Mouse (Mus musculus) layer of hippocampus, adult 8-10 months (tissue): ENCODE results near the gene Car14. TPM values are rescaled to one million over a fixed set of nuclear protein-coding genes. Genes with fewer than 3 reads are reported as not detected.
"Not testable (repeated sequence)": the region's sequence is repeated elsewhere in the genome, so short reads cannot be mapped to it uniquely, and the experiment has no call there.

Source experiments
- DNase-seq, 2 experiments: peaks; one replicate each; pipeline ENCODE4 v3.0.0; 2022; ENCODE audit warnings: low spot score in 2 of 2
- total RNA-seq, 4 experiments: library from RNA; stranded (reverse); gene quantifications; 2 replicates each; pipeline ENCODE4 v1.2.4; 2022

The Car14 gene
- total RNA-seq, result 10 to 100 TPM in 3 of 4 experiments, 1 to 10 TPM in 1; 9.8 to 14.4 (median 11.1) TPM

DNA sequence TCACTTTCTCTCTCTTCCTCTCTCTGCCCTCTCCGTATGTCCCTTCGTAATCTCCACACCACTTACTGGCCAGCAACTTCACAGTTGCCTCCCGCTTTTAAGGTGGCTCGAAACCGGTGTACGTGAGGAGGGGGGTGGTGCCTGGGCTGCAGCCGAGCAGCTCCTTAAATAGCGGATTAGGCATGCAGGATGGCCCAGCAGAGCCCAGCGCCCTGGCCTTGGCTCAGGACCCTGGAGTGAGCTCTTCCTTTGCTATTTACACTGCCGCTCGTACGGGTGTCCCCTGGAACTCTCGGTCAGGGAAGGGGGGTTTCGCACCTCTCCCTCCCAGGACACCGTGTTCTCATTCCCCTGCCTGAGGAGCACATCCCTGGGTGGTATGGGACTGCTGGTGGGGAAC is at the start of gene Car14:
Gene Car14, minus strand, starts transcription at position 124 of the 400 bp plus-strand sequence.
- no peak for DNase-seq

DNA sequence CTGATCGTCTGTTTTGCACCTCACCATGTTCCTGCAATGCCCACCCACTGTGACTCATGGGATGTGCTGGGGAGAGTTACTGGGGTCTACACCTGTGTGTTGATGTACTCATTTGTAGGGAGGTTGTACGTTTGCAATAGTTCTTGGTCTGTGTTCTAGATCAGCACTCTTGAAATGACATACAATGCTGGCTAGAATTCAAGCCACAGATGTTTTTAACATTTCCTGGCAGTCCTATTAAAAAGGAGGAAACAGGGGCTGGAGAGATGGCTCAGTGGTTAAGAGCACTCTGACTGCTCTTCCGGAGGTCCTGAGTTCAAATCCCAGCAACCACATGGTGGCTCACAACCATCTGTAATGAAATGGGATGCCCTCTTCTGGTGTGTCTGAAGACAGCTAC is 49.0 kb upstream of the Car14 start:
- no peak for DNase-seq

DNA sequence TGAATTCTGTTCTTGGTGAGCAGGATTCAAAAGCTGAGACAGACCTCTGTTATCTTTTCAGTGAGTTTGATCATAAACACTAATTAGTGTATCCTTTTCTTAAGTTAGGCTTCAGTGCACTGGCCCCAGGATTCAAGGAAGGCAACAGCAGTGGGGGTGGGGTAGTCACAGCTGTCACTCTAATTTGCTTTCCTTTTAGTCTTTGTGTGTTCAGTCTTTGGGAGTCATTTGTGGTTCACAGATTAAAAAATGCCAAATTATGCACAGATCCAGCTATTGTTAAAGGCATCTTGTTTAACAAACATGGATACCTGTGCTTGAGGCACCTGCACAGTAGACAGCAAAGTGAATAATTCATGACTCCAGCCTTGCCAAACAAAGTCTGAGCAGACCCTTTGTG is 48.5 kb upstream of the Car14 start:
- no peak for DNase-seq

DNA sequence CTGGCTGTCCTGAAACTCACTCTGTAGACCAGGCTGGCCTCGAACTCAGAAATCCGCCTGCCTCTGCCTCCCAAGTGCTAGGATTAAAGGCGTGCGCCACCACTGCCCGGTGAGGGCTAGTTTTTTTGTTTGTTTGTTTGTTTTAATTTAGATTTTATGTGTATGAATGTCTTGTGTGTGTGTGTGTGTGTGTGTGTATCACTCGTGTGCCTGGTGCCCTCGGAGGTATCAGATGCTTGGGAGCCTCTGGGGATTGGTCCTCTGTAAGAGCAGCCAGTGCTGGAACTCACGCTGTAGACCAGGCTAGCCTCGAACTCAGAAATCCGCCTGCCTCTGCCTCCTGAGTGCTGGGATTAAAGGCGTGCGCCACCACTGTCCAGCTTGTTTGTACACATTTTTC is 47.1 kb upstream of the Car14 start:
- not testable (repeated sequence) for DNase-seq

DNA sequence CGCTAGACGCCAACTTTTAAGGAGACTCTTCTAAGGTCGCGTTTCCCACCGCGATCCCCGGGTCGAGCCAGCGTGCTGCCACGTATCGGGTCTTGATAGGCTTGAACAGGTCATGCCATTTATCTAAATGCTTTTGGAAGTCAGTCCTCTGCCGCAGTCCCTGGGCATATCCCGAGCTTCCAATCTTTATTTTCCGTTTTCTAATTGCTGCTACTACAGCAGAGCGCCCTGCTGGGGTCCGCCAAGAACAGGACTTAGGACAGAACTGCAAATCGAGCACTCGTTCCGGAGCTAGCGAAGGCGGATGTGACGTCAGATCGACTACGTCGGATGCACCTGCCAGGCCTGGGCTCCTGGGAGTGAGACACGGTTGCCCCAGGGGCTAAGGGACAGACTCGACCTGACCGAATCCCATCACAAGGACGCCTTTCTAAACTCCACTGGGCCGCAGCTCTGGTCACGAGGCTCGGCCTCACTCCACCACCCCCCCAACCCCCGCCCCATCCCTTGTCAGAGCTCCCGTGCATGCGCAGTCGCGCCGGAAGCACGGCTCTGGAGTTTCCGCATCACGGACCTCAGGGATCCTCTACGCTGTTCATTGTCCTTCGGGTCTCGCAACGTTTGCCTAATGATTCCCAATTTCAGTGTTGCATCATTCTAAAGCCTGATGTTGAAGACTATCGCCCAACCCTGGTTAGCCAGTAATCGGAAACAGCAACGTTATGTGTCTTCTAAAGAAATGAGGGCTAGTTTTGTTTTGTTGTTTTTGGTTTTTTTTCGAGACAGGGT is 46.5 kb upstream of the Car14 start:
- peak; percentile 90 to 93 for DNase-seq

DNA sequence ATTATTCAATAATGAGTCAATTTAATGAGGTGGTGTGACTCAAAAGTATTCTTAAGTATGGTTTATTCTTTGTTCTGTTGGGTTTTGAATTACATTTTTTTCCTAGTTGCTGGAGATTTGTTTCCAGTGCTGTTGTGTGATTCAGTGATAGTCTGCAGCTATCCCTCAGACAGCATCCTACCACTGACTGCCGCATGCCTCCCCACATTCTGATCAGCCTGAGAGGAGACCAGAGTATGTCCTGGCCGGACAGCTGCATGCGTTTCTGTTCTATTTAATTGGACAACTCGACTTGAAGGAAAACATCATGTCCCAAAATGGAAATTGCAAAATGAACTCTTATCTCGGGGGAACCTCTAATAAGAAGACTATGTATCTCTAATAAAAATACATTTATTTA is 43.8 kb upstream of the Car14 start:
- no peak for DNase-seq

DNA sequence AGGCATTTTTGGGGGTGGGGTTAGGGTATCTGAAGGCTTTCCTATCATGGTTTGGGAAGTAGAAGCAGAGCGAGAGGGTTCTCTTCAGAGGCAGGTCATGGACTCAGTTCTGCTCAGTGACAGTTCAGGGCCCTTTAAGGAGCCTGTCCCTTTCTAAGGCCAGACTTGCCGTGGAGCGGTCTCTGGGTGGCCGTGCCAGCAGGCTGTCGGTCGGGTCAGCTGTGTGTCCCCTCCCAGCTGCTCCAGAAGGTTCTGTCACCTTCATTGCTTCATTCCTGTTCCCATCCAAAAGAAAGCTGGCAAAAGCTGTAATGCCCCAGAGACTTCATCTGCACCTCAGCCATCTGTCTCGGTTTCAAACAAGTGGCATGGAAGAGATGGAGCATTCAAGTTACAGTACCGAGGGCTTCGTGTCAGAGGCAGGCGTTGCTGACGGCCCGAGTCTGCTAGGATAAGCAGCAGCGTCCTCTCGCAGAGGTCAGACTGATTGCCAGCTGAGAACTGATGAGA is 41.3 kb upstream of the Car14 start:
- DNase-seq, result no peak

DNA sequence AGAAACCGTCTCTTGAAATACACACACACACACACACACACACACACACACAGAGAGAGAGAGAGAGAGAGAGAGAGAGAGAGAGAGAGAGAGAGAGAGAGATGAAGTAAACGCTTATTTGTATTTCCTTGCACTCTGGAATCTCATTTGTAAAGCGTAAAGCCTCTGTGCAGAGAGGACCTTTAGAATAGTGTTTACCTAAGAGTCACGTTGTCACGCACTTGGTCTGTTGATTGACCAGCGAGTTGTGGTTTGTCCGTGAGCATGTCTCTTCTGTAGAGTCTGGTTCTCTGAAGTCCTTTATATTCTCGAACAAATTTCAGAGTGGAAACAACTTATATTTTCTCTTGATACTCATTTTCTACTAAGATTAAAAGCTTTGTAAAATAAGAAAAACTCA is 40.3 kb upstream of the Car14 start:
- no peak for DNase-seq

DNA sequence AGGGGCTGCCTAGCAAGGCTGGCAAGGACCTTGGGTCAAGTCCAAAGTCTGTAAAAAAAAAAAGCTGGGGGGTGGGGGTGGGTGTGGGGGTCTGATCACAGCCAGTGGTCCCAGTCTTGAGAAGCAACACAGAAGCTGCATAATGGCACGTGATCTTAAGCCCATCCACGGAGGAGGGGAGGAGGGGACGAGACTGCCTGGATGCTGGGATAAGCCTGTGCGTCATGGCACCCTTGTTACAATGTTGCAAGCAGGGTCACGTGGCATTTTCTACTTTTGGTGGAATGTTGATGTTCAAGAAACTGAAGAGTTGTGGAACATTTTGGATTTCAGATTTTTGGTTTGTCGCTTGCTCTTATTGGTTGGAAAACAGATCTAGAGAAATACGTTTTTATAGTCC is 38.7 kb upstream of the Car14 start:
- DNase-seq, result no peak

DNA sequence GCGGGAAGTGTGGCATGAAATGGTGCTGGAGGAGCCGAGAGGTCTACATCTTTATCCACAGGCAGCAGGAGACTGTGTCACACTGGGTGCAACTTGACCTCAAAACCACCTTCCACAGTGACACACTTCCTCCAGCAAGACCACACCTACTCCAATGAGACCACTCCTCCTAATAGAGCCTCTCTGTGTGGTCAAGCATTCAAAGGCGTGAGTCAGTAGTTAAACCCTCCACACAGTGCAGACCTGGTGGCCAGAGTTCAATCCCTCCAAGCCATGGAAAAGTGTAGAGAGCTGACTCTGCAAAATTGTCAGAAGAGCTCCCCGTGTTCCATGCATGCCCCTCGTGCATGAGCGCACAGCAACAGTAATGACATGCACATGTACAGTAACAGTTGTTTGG is 38.3 kb upstream of the Car14 start:
- no peak for DNase-seq

DNA sequence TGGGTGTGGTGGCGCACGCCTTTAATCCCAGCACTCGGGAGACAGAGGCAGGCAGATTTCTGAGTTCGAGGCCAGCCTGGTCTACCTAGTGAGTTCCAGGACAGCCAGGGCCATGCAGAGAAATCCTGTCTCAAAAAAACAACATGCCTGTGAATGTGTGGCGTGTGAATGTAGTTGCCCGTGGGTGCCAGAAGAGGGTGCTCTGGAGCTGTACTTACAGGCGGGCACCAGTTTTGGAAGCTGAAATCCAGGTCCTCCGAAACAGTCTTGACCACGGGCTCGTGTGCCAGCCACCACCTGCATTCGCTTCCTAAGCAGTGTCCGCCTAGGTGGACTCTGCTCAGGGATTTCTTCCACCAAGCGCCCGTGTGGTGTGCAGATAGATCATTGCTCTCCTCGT is 34.3 kb upstream of the Car14 start:
- no peak for DNase-seq

DNA sequence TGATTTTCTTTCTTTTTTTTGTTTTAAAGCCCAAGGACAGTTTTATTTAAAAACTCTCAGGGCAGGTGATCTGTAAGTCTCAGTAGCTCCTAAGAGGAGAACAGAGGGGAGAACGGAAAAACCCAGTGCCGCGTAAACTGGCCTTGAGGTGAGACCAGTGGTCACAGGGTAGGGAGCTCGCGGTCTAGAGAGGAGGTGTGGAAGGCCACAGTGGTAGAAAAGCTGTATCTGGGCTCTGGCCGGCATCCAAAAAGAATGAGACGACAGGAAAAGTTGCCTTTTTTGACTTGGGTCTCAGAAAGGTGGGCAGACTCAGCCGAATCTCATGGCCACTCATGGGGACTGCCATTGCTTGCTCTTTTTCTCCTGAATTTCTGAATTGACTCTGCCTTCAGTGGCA is 33.7 kb upstream of the Car14 start:
- DNase-seq, result no peak

DNA sequence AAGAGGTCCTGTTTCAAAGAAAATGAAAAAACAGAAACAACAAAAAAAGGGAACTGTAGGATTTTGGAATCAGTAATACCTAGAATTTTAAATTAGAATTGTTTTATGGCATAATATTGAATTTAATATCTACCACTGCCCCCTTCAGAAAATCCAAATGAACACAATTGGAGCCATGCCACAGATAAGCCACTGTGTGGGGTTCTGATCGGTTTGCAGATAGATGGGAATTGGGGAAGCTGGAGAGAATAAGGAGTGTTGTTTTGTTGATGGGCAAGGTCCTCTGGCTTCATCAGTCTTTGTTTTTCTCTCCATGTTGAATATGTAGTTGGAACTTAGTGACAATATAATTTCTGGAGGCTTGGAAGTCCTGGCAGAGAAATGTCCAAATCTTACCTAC is 30.0 kb upstream of the Car14 start:
- DNase-seq, result no peak

DNA sequence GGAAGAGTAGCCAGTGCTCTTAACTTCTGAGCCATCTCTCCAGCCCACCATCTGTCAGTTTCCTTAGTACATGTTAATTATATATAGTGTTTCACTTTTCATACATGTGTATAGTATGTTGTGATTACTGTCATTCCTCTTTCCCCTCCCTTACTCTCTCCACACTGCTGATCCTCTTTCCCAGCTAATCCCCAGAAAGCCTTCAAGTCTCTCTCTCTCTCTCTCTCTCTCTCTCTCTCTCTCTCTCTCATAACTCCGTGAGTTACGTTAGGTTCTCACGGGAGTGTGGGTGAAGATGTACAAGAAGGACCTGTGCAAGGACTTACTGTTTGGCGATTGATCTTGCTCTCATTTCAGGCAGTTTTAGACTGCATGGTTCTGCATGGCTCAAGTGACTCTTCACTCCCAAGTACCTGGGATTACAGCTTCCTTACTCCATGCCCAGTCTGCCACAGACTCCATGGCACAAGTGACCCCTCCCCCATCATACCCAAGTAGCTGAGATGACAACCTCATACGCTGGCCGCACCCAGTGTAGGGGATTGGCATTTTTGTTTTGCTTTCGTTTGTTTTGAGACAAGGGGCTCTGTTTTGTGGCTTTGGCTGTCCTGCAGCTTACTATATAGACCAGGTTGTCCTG is 28.7 kb upstream of the Car14 start:
- no peak for DNase-seq

DNA sequence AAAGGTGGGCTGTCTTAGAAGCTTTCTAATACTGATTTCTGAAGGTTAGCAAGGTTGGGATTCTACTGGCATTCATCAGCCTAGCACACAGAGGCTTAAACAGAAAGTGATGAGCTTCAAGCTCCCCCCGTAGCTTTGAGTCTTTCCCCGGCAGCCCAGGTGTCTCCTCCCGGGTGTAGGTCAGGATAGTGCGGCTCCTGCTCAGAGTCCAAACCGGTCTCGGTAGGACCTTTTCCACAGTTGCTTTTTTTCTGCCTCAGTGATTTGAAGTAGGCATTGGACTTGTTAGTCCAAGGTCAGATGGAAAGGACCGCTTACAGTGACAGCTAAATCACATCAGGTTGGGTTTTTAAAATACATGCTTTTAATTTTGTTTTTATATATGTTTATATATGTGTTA is 28.1 kb upstream of the Car14 start:
- no peak for DNase-seq

DNA sequence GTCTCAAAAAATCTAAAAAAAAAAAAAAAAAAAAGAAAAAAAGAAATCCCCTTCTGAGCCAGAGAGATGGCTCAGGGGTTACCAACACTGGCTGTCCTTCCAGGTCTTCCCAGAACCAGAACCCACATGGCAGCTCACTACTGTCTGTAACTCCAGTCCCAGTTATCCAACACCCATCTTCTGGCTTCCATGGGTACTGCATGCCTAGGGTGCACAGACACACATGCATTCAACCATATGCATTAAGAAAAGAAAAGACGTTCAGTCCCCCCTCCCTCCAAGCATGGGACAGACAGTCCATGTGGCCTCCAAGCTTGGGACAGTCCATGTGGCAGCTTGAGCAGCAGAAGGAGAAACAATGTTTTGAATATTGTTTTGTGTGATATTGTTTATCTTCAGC is 27.7 kb upstream of the Car14 start:
- no peak for DNase-seq

DNA sequence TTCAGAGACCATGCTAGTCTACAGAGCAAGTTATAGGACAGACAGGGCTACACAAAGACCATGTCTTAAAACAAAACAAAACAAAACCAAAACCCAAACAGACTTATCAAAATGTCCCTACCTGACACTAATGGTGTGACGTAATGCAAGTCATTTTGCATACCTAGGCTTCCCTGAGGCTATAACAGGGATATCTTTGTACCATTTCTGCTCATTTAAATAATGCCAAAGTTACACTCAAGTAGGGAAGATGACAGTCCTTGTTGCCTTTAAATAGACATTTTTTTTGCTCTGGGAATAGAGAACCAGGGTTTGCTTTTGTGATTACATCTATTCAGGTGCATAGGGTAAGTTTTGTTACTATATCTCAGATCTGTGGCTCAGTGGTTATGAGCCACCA is 27.0 kb upstream of the Car14 start:
- no peak for DNase-seq

DNA sequence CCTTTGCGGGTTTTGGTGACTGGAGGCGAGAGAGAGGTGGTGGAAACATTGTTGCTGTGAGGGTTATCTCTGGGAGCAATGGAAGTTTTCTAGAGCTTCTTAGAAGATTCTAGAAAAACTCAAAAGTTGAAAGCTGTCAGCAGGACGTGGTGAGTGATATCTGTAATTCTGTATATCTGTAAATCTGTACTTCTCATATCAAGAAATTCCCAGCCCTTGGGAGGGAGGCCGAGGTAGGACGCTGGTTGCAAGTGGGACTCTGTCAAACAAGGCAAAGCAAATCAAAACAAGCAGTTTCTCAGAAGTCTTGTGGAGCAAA is 25.9 kb upstream of the Car14 start:
- no peak for DNase-seq

DNA sequence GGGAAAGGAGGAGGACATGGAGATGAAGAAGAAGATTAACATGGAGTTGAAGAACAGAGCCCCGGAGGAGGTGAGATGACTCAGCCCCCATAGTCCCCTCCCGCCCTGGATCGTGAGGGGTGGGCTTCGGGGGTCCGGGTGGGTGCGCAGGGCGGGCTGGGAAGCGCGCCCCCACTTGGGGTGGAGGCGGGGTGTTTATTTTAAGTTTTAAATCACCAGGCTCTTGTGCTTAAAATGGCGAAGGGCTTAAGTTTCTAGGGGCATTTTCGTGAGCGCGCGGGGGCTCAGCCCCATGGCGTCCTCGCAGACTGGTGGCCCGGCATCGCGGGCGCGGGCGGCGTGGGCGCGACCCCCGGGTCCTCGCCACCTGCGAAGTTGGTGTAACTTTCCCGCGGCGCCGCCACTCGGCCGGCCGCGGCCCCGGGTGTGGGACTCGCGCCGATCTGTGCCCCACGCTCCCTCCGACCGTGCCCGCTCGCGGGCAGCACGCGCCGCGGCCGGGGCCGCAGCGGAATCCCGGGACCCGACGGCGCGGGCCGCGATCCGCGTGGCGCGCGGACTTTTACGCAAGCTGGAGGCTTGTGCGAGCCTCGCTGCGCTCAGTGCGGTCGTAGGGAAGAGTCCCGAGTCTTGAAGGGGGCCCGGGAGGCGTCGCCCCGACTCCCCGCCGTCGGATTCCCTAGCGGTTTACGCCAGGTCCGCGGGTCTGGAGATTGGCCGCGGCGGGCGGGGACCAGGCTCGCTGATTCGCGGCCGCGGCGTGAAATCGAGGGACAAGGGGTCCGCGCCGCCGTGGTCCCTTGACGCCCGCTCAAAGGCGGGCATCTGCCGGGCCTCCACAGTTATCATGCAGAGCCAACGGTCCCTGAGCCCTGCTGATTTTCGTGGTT is 25.3 kb upstream of the Car14 start:
- DNase-seq, result no peak

DNA sequence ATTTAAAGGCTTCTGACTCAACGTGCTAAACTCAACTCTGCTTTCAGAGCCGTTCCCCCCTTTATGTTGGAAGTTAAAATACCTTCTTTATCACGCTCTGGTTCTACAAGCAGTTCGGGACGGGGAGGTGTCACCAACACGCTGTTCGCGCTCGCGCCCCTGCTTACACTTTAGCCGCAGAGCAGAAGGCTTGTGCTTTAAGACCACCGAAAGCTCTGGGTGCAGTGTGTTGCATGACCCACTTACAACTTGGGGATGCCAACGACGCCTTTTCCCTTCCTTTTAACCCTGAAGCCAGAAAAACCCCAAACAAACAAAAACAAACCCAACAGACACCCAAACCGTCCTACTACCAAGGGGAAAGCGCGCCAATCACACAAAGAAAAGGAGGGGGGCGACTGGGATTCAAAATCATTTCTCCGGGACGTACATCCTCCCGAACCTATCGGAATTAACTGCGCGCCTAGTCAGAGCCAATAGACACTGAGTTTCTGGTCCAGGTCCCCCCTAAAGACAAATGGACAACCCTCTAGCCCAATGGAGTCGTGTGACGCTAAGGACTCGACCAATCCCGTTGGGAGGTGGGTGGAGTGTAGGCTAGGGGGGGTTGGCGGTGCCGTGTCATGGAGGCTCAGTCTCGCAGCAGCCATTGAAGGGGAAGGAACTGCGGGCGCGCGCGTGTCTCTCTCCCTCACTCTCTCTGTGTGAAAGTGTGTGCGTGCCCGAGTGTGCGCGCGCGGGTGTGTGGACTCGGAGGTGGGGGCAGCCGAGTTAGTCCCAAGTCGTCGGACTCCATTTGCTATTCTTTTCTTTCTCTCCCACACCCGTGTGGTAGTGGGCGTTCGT is 24.4 kb upstream of the Car14 start, which contains the start of gene Anp32e:
Gene Anp32e, plus strand, starts transcription at position 589 of the 846 bp plus-strand sequence.
- DNase-seq, result peak; percentile 97 to 98

DNA sequence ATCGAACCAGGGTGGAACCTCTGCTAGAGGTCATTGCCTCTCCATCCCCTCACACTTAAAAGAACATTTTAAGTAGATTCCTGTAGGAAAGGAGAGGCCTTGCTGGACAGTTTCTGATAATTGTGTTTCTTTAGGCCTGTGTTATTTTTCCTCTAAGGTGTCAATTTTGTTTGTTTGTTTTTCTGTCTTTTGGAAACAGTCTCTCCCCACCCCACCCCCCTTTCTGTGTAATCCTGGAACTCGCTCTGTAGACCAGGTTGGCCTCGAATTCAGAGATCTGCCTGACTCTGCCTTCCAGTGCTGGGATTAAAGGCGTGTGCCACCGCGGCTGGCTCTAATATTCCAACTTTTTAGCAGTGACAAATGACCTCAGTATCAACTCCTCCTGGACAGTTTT is 23.8 kb upstream of the Car14 start:
- no peak for DNase-seq
